In the genomic region with DNA sequence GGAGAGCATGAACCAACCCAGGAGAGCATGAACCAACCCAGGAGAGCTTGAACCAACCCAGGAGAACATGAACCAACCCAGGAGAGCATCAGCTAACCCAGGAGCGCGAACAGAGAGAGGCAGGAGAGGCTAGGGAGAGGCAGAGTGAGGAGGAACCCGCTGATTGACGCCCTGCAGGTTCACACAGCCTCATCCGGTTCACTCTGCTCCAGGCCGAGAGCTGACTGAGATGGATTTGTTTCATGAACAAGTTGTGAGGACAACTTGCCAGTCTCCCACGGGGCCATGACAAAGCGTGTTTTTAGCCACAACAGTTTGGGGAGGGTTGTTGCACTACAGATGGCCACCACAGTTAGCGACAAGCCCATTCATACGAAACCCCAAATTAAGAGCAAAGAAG, we compare ENCODE assay signal across 26 mouse cellular contexts.
"Had no signal": no experiment of that assay in that cellular context is flagged by ENCODE, and none has a peak within 500 bp of the region (broad histone marks: within the 10 kb centered on the region; RNA-seq: fewer than 3 reads in every experiment).

No protein-coding gene starts in this region.

- H3K27me3 ChIP-seq: heart, embryonic 13.5 days; heart, embryonic 15.5 days; hindbrain, embryonic 12.5 days; intestine, embryonic 15.5 days; limb, embryonic 13.5 days; limb, embryonic 15.5 days; liver, embryonic 12.5 days had no signal

- H3K4me2 ChIP-seq: heart, embryonic 11.5 days; heart, embryonic 13.5 days; heart, embryonic 15.5 days; hindbrain, embryonic 12.5 days; hindbrain, embryonic 14.5 days; intestine, embryonic 15.5 days; limb, embryonic 13.5 days; limb, embryonic 15.5 days; liver, embryonic 12.5 days had no signal

- H3K9ac ChIP-seq: heart, embryonic 13.5 days; heart, embryonic 15.5 days; hindbrain, embryonic 12.5 days; hindbrain, embryonic 14.5 days; intestine, embryonic 15.5 days; limb, embryonic 13.5 days; limb, embryonic 15.5 days; liver, embryonic 12.5 days had no signal

- H3K4me3 ChIP-seq: gastrocnemius, adult 2 months; heart, adult 2 months; heart, embryonic 13.5 days; heart, embryonic 15.5 days; hindbrain, embryonic 10.5 days; hindbrain, embryonic 12.5 days; intestine, embryonic 15.5 days; layer of hippocampus, adult 2 months; limb, embryonic 13.5 days; limb, embryonic 15.5 days; liver, embryonic 12.5 days had no signal

- H3K36me3 ChIP-seq: heart, embryonic 13.5 days; heart, embryonic 15.5 days; hindbrain, embryonic 10.5 days; hindbrain, embryonic 12.5 days; intestine, embryonic 15.5 days; limb, embryonic 13.5 days; limb, embryonic 15.5 days; liver, embryonic 12.5 days had no signal

- H3K9me3 ChIP-seq: heart, embryonic 13.5 days; heart, embryonic 15.5 days; hindbrain, embryonic 10.5 days; hindbrain, embryonic 12.5 days; intestine, embryonic 15.5 days; limb, embryonic 13.5 days; limb, embryonic 15.5 days; liver, embryonic 12.5 days had no signal

- H3K27ac ChIP-seq: gastrocnemius, adult 2 months; heart, adult 2 months; heart, embryonic 13.5 days; heart, embryonic 15.5 days; hindbrain, embryonic 10.5 days; hindbrain, embryonic 12.5 days; hindbrain, embryonic 14.5 days; intestine, embryonic 15.5 days; layer of hippocampus, adult 2 months; limb, embryonic 13.5 days; liver, embryonic 12.5 days had no signal

- DNase-seq: gastrocnemius, adult 2 months; gastrocnemius, postnatal 10 days; gastrocnemius, postnatal 25 days; heart, adult 2 months; heart, postnatal 4 days; kidney, adult 18-20 months; kidney, adult 8-10 months; kidney, postnatal 10 days; kidney, postnatal 25 days; kidney, postnatal 4 days; layer of hippocampus, postnatal 36 days; left cerebral cortex, postnatal 4 days had no signal

- H3K4me1 ChIP-seq: heart, embryonic 13.5 days; heart, embryonic 15.5 days; intestine, embryonic 15.5 days; limb, embryonic 15.5 days had no signal

- ATAC-seq: hindbrain, embryonic 16.5 days; inflammation-experienced regulatory T-cells, adult 6 months; intestine, embryonic 15.5 days; intestine, postnatal 0 days; liver, embryonic 12.5 days had no signal
